Mouse (Mus musculus) neural tube, embryonic 13.5 days (tissue): ENCODE results near the gene Dctn1. TPM values are rescaled to one million over a fixed set of nuclear protein-coding genes. Genes with fewer than 3 reads are reported as not detected.

Source experiments
- ATAC-seq: fragments of 200-750 bp; cut with Nextera tagmentation; 2 replicates; pipeline ENCODE4 v1.8.0; 2017; ENCODE audit warnings: low read depth, mild to moderate bottlenecking, moderate TSS enrichment, moderate library complexity
- H3K27ac ChIP-seq: fragments of 300-500 bp; sonication (generic); replicated peaks from 2 replicates; pipeline ENCODE4 v1.5.1; 2015; ENCODE audit warnings: moderate library complexity, mild to moderate bottlenecking, inconsistent platforms
- H3K27me3 ChIP-seq: fragments of 300-500 bp; sonication (generic); 2 replicates; pipeline ENCODE4 v1.6.1; 2015; ENCODE audit warnings: mild to moderate bottlenecking, inconsistent platforms
- H3K36me3 ChIP-seq: fragments of 300-500 bp; sonication (generic); 2 replicates; pipeline ENCODE4 v1.6.1; 2015; ENCODE audit warnings: mild to moderate bottlenecking, inconsistent platforms
- H3K4me1 ChIP-seq: fragments of 300-500 bp; sonication (generic); replicated peaks from 2 replicates; pipeline ENCODE4 v1.6.1; 2015; ENCODE audit warnings: inconsistent platforms
- H3K4me2 ChIP-seq: fragments of 300-500 bp; sonication (generic); 2 replicates; pipeline ENCODE4 v1.6.1; 2015; ENCODE audit warnings: inconsistent platforms, mild to moderate bottlenecking, moderate library complexity
- H3K4me3 ChIP-seq: fragments of 300-500 bp; sonication (generic); 2 replicates; pipeline ENCODE4 v1.5.1; 2015; ENCODE audit warnings: mild to moderate bottlenecking, inconsistent platforms
- H3K9ac ChIP-seq: fragments of 300-500 bp; sonication (generic); 2 replicates; pipeline ENCODE4 v1.6.1; 2015; ENCODE audit warnings: moderate library complexity, mild to moderate bottlenecking, inconsistent platforms
- H3K9me3 ChIP-seq: fragments of 300-500 bp; sonication (generic); 2 replicates; pipeline ENCODE4 v1.6.1; 2016; ENCODE audit warnings: inconsistent platforms
- WGBS: fragments of 180-500 bp; shearing (Covaris S2); methylation state at CpG from one replicate; pipeline ENCODE4 v1.1.7; 2015; 5-methylcytosine and 5-hydroxymethylcytosine counted together
- polyA plus RNA-seq: library from polyadenylated mRNA; unstranded; fragments of >200 nt; fragmentation: Nextera tagmentation; extraction: Ambion mirVana; gene quantifications from 2 replicates; pipeline ENCODE4 v1.2.1, GENCODE M21; 2015

Dctn1 gene
- polyA plus RNA-seq = 165 and 176 TPM in 2 replicates

GRCm38 (mm10) chr6:83165607-83166242, at the start of gene Dctn1:
TSS of gene Dctn1 (plus strand) at chr6:83165920.
- H3K27me3 ChIP-seq = peaks cover 29% of the 10 kb centered on the region
- peaks cover 67% of the 10 kb centered on the region for H3K4me1 ChIP-seq
- under 1% methylated on average over 53 of the region's 58 CpGs for WGBS
- no peaks in the 10 kb centered on the region for H3K9me3 ChIP-seq
- H3K36me3 ChIP-seq = no peaks in the 10 kb centered on the region
- peak; percentile 84 for ATAC-seq
- peak within 1 kb of the TSS; percentile 85 for H3K4me3 ChIP-seq
- H3K9ac ChIP-seq = peak within 1 kb of the TSS; percentile 90
- H3K4me2 ChIP-seq = peak within 1 kb of the TSS; percentile 88
- H3K27ac ChIP-seq = peak within 1 kb of the TSS; percentile 93

DNA sequence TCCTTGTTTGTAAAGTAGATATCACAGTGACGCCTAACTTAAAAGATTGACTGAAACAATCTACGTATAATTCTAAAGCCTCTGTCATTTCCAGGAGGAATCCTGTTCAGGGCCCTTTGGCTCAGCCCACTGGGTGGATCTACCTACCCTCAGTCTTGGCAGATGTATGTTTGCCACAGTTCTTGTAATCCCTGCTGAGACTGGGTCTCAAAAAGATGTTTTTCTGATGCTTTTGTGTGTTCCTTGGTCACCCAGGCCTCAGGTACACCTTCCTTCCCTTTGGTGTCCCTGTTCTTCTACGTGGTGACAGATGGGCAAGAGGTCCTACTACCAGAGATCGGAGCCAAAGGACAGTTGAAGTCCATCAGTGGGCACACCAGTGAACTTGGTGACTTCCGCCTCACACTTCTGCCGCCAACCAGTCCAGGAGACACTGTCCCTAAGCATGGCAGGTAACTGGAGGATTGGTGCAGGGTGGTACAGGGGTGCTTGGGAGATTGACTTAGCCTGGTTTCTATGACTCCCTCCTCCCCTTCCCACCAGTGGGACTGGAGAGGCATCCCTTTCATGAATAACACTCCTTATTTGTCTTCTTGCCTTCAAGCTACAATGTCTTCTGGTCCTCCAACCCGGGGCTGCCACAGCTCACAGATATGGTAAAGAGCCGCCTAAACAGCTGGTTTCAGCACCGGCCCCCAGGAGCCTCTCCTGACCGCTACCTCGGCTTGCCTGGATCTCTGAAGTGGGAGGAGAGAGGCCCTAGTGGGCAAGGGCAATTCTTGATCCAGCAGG, 49.2 kb upstream of the Dctn1 start:
- H3K4me2 ChIP-seq = peak overlapping the region; percentile 99
- WGBS = 79% methylated on average over 11 of the region's 11 CpGs
- H3K27ac ChIP-seq = peak overlapping the region; percentile 82; the same call in 1 of the 2 replicates
- H3K36me3 ChIP-seq = peaks cover 33% of the 10 kb centered on the region
- H3K9ac ChIP-seq = peak overlapping the region; percentile 91
- H3K4me1 ChIP-seq = peaks cover 60% of the 10 kb centered on the region
- no peak for ATAC-seq
- H3K27me3 ChIP-seq = no peaks in the 10 kb centered on the region
- no peaks in the 10 kb centered on the region for H3K9me3 ChIP-seq
- peak overlapping the region; percentile 83 for H3K4me3 ChIP-seq

GRCm38 (mm10) chr6:83117165-83117438, 48.6 kb upstream of the Dctn1 start:
- H3K27ac ChIP-seq = no peak overlapping the region
- no peak for ATAC-seq
- no peaks in the 10 kb centered on the region for H3K9me3 ChIP-seq
- peaks cover 32% of the 10 kb centered on the region for H3K36me3 ChIP-seq
- peaks cover 60% of the 10 kb centered on the region for H3K4me1 ChIP-seq
- 92% methylated on average over 4 of the region's 4 CpGs for WGBS
- no peaks in the 10 kb centered on the region for H3K27me3 ChIP-seq
- peak overlapping the region; percentile 83 for H3K4me3 ChIP-seq
- H3K4me2 ChIP-seq = peak overlapping the region; percentile 99
- H3K9ac ChIP-seq = peak overlapping the region; percentile 91; the same call in 1 of the 2 replicates

DNA sequence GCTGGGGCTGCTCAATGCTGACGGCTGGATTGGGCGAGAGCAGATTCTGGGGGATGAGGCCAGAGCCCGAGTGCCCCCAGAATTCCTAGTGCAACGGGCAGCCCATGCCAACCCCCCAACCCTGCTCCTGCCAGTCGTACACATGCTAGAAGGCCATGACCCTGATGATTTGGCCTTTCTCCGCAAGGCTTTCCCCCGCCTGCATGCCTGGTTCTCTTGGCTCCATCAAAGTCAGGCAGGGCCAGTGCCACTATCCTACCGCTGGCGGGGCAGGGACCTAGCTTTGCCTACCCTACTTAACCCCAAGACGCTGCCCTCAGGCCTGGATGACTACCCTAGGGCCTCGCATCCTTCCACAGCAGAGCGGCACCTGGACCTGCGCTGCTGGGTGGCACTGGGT, 48.1 kb upstream of the Dctn1 start:
- Histone ChIP-seq H3K4me1 (peaks cover 66% of the 10 kb centered on the region), H3K36me3 (peaks cover 32% of the 10 kb centered on the region), H3K27ac (no peak overlapping the region; the same call in 1 of the 2 replicates), H3K9me3 (no peaks in the 10 kb centered on the region), H3K4me3 (no peak overlapping the region), H3K4me2 (no peak overlapping the region), H3K27me3 (no peaks in the 10 kb centered on the region), H3K9ac (no peak overlapping the region)
- 90% methylated on average over 13 of the region's 13 CpGs for WGBS
- ATAC-seq = no peak

- H3K4me1 ChIP-seq = peaks cover 73% of the 10 kb centered on the region
- no peak overlapping the region for H3K9ac ChIP-seq
Measured at GRCm38 (mm10) chr6:83118369-83118768, 47.4 kb upstream of the Dctn1 start.

GRCm38 (mm10) chr6:83118825-83119733, 46.6 kb upstream of the Dctn1 start:
- H3K9ac ChIP-seq = peak overlapping the region; percentile 91
- H3K4me3 ChIP-seq = peak overlapping the region; percentile 64
- WGBS = 84% methylated on average over 14 of the region's 14 CpGs
- H3K36me3 ChIP-seq = peaks cover 32% of the 10 kb centered on the region
- H3K4me1 ChIP-seq = peaks cover 80% of the 10 kb centered on the region
- H3K27me3 ChIP-seq = no peaks in the 10 kb centered on the region
- H3K9me3 ChIP-seq = no peaks in the 10 kb centered on the region
- no peak for ATAC-seq
- no peak overlapping the region for H3K27ac ChIP-seq
- H3K4me2 ChIP-seq = peak overlapping the region; percentile 78

More at GRCm38 (mm10) chr6:83118369-83118768, 47.4 kb upstream of the Dctn1 start:
- Histone ChIP-seq H3K4me3 (no peak overlapping the region), H3K9me3 (no peaks in the 10 kb centered on the region), H3K36me3 (peaks cover 32% of the 10 kb centered on the region), H3K4me2 (no peak overlapping the region), H3K27me3 (no peaks in the 10 kb centered on the region), H3K27ac (no peak overlapping the region)
- ATAC-seq = no peak
- 84% methylated on average over 11 of the region's 11 CpGs for WGBS

GRCm38 (mm10) chr6:83119734-83120051, 46.0 kb upstream of the Dctn1 start:
- Histone ChIP-seq H3K9me3 (no peaks in the 10 kb centered on the region), H3K36me3 (peaks cover 32% of the 10 kb centered on the region), H3K9ac (peak overlapping the region; percentile 91), H3K4me1 (peaks cover 80% of the 10 kb centered on the region), H3K4me2 (peak overlapping the region; percentile 78), H3K27me3 (no peaks in the 10 kb centered on the region), H3K27ac (no peak overlapping the region; the same call in 1 of the 2 replicates), H3K4me3 (peak overlapping the region; percentile 64)
- no peak for ATAC-seq
- 73% methylated on average over 7 of the region's 7 CpGs for WGBS

GRCm38 (mm10) chr6:83120930-83121862, 44.5 kb upstream of the Dctn1 start, which contains the start of gene Wbp1:
TSS of gene Wbp1 (minus strand) at chr6:83121559.
- Histone ChIP-seq H3K4me2 (peak within 1 kb of the TSS; percentile 78), H3K36me3 (peaks cover 32% of the 10 kb centered on the region), H3K9ac (peak within 1 kb of the TSS; percentile 91), H3K27me3 (no peaks in the 10 kb centered on the region), H3K4me1 (peaks cover 77% of the 10 kb centered on the region), H3K4me3 (peak within 1 kb of the TSS; percentile 64), H3K9me3 (no peaks in the 10 kb centered on the region), H3K27ac (peak within 1 kb of the TSS; percentile 100)
- under 1% methylated on average over 38 of the region's 38 CpGs for WGBS
- peak; percentile 94 for ATAC-seq

DNA sequence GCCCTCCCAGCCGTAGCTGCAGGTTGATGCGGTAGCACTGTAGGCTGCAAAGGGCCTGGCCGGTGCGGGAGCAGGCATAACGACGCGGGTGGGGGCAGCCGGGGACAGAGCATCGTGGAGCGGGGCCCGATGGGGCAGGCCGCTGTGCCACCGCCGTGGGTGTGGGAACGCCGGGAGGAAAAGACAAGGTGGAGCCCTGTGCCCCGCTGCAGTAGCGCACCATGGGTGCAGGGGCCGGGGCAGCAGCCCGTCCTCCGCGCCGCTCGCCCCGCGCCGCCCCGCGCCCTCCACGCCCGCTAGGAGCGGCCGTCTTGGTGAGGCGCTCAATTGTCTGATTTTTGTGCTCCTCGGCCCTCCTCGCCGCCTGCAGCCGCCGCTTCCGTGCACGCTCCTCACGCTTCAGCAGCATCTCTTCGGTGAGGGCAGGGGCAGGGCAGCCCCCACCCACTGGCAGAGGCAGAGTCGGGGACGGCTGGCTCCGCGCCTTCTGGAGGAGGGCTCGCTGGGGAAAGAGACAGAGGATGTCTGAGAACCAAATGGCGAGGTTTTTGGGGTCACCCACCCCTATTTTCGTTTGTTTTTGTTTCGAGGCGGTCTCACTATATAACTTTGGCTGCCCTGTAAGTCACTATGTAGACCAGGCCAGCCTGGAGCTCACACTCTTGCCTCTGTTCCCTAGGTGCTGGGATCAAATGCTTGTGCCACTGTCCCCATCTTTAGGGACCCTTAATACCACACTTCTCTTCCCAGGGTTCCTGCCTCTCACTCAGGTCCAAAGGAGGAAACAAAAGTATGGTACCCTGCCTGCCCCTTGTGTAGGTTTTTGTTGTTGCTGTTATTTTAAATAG, 43.6 kb upstream of the Dctn1 start:
- H3K9me3 ChIP-seq = no peaks in the 10 kb centered on the region
- peaks cover 68% of the 10 kb centered on the region for H3K4me1 ChIP-seq
- 2% methylated on average over 47 of the region's 52 CpGs for WGBS
- peak overlapping the region; percentile 100 for H3K27ac ChIP-seq
- peak overlapping the region; percentile 64 for H3K4me3 ChIP-seq
- peak; percentile 13; the same call in 1 of the 2 replicates for ATAC-seq
- H3K9ac ChIP-seq = peak overlapping the region; percentile 85
- peaks cover 28% of the 10 kb centered on the region for H3K36me3 ChIP-seq
- H3K4me2 ChIP-seq = peak overlapping the region; percentile 78
- no peaks in the 10 kb centered on the region for H3K27me3 ChIP-seq

DNA sequence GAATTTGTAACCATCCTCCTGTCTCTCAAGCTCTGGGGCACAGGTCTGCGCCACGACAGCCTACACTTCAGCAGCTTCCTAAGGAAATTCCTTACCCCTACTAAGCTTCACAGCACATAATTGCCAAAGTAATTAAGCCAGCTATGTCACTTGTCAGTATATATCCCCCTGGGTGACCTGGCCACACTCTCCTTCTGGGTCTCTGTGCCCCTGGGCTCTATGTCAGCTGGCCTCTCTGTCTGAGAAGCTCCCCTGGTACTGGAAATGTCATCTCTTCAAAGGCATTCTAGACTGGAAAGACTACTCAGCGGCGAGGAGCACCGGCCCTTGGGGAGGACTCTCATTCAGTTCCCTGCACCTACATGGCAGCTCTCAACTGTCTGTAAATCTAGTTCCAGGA, 42.8 kb upstream of the Dctn1 start:
- no peak for ATAC-seq
- Histone ChIP-seq H3K9me3 (no peaks in the 10 kb centered on the region), H3K27me3 (no peaks in the 10 kb centered on the region), H3K36me3 (peaks cover 19% of the 10 kb centered on the region), H3K4me2 (peak overlapping the region; percentile 78), H3K4me1 (peaks cover 59% of the 10 kb centered on the region), H3K4me3 (peak overlapping the region; percentile 64), H3K9ac (peak overlapping the region; percentile 85), H3K27ac (peak overlapping the region; percentile 100)
- 60% methylated on average over 5 of the region's 5 CpGs for WGBS
